Mouse (Mus musculus): ENCODE results near the gene Ergic3. TPM values are rescaled to one million over a fixed set of nuclear protein-coding genes. Genes with fewer than 3 reads are reported as not detected.

The Ergic3 gene
- 10 to 100 TPM; 80.4 to 94.0 TPM for total RNA-seq (2021)

GRCm38 (mm10) chr2:156007888-156008532 lies at the start of gene Ergic3, which contains the start of gene 6430550D23Rik:
Gene Ergic3, plus strand, starts transcription at chr2:156008045.
Gene 6430550D23Rik, minus strand, starts transcription at chr2:156007977.
- intact Hi-C loops (cut with DNase I) = loop anchor here (5.0 kb wide), 1 partner anchor 99 kb away; no protein-coding TSS in a partner anchor

GRCm38 (mm10) chr2:155959981-155960380 lies 47.9 kb upstream of the Ergic3 start:
- intact Hi-C loops (cut with DNase I) = no loop called here
- DNase-seq = no peak

More at GRCm38 (mm10) chr2:156007888-156008532, at the start of gene Ergic3, which contains the start of gene 6430550D23Rik:
- peak; percentile 99 for DNase-seq

DNA sequence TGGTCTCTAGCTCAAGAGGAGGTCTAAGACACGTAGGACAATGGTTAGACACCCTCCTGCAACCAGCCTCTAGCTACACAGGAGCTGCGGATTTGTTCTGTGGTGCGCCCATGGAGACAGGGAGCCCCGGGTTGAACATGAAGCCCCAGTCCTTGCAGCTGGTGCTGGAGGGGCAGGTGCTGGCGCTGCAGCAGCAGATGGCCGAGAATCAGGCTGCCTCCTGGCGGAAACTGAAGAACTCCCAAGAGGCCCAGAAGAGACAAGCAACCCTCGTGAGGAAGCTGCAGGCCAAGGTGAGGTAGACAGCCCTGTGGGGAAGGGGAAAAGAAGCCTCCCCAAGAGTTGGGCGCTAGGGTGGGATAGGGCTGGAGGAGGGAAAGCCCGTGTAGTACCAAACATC lies 46.0 kb upstream of the Ergic3 start:
- intact Hi-C loops (cut with DNase I) = loop anchor here (2.0 kb wide), 2 partner anchors 181 to 317 kb away; no protein-coding TSS in a partner anchor
- no peak for DNase-seq

- intact Hi-C loops (cut with DNase I) = loop anchor here (2.0 kb wide), 2 partner anchors 180 to 316 kb away; no protein-coding TSS in a partner anchor
- peak; percentile 44 to 65 for DNase-seq
Measured at GRCm38 (mm10) chr2:155962991-155963390, 44.9 kb upstream of the Ergic3 start.

GRCm38 (mm10) chr2:155973348-155973747 lies 34.5 kb upstream of the Ergic3 start:
- intact Hi-C loops (cut with DNase I) = no loop called here
- DNase-seq = no peak

- intact Hi-C loops (cut with DNase I) = no loop called here
- DNase-seq = no peak
Measured at GRCm38 (mm10) chr2:155974087-155974731, 33.6 kb upstream of the Ergic3 start.

DNA sequence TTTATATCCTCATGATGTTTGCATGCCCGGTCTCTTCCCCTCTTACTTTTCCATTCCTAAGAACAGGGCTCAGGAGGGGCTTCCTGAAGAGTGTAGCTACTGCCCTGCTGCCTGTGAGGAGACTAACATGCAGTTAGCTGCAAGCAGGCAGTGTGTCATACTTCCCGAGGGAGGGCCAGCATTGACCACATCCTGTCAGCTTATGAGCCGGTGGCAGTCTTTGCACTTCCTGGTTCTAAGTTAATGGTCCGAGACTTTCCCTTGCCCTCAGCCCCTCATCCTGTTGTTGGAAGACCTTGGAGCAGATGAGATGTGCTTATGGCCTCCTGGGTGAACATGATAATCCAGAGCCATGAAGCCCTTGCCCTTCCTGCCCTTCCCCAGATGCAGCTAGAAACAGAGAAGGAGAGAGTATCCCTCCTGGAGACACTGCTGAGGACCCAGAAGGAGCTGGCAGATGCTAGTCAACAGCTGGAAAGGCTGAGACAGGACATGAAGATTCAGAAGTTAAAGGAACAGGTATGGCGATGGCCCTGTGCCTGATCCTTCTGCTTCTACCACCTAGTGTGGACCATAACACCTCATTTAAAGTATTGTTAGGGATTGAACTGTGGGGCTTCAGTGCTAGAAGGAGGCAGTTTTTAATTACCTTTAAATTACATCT lies 28.4 kb upstream of the Ergic3 start:
- intact Hi-C loops (cut with DNase I) = no loop called here

DNA sequence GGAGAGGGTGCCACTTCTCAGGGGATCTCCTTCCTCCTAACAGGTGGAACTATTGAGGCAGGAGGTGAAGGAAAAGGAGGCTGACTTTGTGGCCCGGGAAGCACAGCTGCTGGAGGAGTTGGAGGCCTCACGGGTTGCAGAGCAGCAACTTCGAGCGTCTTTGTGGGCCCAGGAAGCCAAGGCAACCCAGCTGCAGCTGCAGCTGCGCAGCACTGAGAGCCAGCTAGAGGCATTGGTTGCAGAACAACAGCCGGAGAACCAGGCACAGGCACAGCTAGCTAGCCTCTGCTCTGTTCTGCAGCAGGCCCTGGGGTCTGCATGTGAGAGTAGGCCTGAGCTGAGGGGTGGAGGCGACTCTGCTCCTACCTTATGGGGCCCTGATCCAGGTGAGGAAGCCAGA lies 22.1 kb upstream of the Ergic3 start:
- no peak for DNase-seq
- intact Hi-C loops (cut with DNase I) = no loop called here

More for the DNA sequence above, 28.4 kb upstream of the Ergic3 start:
- peak; percentile 54 to 60 for DNase-seq

DNA sequence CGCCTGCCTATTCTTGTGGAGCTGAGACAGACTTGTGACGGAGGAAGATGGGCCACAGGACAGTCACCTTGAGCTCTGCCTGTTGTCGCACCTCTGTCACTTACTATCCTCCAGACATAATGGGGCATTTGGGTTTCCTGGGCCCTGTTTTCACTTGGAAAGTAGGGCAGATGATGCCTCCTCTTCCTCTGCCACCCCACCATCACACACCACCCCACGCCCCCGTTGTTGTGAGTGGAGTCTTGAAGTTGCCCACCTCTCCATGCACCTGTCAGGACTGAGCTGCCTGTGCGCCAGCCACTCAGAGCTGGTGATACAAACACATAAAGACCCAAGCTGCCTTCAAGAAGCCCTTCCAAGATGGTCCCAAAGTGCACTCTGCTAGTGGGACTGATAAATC lies 20.7 kb upstream of the Ergic3 start:
- intact Hi-C loops (cut with DNase I) = no loop called here
- no peak for DNase-seq

DNA sequence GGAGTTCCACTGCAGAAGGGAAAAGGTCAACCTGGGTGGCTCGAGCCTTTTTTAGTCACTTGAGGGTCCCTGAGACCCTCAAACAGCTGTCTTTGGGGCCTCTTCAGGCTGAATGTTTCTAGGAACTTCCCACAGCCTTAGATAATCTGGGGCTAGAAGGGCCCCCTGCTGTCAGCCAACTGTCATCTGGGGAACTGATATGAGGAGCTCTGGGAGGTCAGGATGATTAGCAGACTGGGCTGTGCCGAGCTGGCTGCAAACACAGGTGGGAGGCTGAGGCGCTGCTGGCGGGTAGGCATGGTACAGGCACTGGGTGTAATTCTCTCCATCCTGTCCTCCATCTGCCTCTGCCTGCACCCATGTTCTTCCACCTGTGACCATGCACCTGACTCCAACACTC lies 18.8 kb upstream of the Ergic3 start:
- intact Hi-C loops (cut with DNase I) = no loop called here

DNA sequence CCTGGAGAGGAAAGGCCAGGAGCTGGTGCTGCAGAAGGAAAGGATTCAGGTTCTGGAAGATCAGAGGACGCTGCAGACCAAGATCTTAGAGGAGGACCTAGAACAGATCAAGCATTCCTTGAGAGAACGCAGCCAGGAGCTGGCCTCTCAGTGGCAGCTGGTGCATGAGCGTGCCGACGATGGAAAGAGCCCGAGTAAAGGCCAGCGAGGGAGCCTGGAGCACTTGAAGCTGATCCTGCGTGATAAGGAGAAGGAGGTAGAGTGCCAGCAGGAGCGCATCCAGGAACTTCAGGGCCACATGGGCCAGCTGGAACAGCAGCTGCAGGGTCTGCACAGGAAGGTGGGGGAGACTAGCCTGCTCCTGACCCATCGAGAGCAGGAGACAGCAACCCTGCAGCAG lies 16.7 kb upstream of the Ergic3 start:
- intact Hi-C loops (cut with DNase I) = no loop called here
- no peak for DNase-seq

More for the DNA sequence above, 18.8 kb upstream of the Ergic3 start:
- no peak for DNase-seq

DNA sequence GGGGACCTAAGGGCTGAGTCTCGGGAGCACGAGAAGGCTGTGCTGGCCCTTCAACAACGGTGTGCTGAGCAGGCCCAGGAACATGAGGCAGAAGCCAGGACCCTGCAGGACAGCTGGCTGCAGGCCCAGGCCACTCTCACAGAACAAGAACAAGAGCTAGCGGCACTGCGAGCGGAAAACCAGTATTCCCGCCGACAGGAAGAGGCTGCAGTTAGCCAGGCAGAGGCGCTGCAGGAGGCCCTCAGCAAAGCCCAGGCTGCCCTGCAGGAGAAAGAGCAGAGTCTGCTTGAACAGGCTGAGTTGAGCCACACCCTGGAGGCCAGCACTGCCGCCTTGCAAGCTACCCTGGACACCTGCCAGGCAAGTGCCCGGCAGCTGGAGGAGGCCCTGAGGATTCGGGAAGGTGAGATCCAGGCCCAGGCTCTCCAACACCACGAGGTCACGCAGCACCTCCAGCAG lies 16.0 kb upstream of the Ergic3 start:
- intact Hi-C loops (cut with DNase I) = no loop called here
- DNase-seq = peak; percentile 75 to 80

- intact Hi-C loops (cut with DNase I) = loop anchor here (5.0 kb wide), 1 partner anchor 102 kb away; no protein-coding TSS in a partner anchor
- DNase-seq = no peak
Measured at GRCm38 (mm10) chr2:156005393-156005792, 2.5 kb upstream of the Ergic3 start.

DNA sequence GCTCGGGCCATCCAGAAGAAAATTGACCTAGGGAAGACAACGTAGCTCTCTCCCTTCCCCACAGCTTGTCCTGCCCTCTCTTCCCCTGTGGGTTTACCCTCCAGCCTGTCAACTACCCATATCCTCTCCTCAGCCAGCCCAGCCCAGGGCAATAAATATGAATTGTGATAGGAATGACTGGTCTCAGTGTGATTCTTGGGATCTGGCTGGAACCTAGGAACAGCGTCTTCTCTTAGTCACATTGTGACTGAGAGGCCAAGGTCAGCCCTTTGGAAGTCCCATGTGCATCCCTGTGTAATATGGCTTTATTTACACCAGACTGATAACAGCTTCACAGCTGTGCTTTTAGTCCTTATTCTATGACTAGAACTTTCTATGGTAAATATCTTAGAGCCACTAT lies 10.3 kb downstream of the Ergic3 start:
- no peak for DNase-seq
- intact Hi-C loops (cut with DNase I) = no loop called here

DNA sequence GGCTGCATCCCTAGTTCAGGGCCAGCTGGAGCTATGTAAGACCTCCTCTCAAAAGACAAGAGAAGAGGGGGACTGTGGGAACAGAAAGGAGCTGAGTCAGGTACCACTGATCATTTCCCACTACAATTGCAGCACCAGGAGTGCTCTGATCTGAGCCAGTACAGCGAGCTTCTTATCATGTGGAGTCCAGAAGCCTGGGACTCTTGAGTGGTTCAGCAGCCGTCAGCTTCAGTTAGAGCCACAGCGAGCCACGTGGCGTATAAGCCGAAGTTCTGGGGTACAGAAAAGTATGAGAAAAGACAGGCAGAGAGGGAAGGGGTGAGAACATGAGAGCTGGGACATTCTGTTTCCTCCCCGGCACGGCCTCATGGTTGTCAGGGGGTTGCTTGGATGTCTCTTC lies 13.4 kb downstream of the Ergic3 start:
- intact Hi-C loops (cut with DNase I) = no loop called here
- no peak for DNase-seq

DNA sequence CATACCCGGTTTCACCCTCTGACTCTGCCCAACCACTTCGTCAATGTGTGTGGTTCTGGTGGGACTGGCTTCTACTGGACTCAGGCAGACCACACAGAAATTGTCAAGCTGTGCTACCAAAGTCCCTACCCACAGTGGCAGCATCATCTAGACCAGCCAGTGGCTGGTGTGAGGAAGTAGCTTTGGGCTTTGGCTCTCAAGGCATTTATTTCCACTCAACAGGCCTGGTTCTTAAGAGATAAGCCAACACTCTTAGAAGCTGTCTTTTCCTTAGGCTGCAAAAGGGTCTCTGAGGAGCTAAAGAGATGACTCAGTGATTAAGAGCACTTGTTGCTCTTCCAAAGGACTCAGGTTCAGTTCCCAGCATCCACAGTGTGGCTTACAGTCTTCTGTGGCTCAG lies 13.9 kb downstream of the Ergic3 start:
- DNase-seq = no peak
- intact Hi-C loops (cut with DNase I) = no loop called here

DNA sequence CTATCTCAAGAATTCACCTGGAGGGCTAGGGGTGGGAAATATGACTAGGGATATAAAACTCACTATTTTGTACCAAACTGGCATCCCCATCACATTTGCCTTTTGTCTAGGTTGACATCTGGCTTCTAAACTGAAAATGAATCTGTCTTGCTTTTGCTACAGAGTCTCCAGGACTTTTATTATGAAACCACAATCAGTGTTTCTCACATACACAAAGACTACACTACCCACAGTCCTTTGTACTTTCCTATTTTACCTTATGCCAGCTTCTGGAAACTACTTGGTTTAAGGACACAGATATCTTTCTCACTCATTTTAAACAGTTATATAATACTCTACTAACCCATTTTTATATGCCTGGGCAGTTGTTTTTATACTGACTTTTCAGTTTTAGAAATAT lies 17.6 kb downstream of the Ergic3 start:
- no peak for DNase-seq
- intact Hi-C loops (cut with DNase I) = no loop called here

- no peak for DNase-seq
- intact Hi-C loops (cut with DNase I) = no loop called here
Measured at GRCm38 (mm10) chr2:156039390-156039789, 31.5 kb downstream of the Ergic3 start.

GRCm38 (mm10) chr2:156042903-156043302 lies 35.1 kb downstream of the Ergic3 start:
- no peak for DNase-seq
- intact Hi-C loops (cut with DNase I) = no loop called here

- intact Hi-C loops (cut with DNase I) = no loop called here
- DNase-seq = no peak
Measured at GRCm38 (mm10) chr2:156047929-156048328, 40.1 kb downstream of the Ergic3 start.

DNA sequence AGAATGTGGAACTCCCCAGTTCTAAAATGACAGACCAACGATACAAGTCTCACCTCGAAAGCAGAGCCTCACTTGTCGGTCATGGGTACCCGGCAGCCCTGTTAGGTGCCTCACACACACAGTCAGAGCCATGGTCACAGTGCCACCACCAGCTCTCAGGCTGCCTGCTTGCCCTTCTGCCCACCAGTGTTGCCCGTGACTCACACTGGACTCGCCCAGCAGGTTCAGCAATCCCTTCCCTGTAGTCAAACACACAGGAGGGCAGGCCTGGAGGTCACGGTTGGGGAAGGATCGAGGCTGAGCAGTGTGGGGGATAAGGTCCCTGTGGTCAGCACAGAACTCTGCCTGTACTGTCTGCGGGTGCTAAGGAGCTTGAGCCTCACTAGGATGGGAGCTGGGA lies 45.0 kb downstream of the Ergic3 start, which contains the start of gene Fer1l4:
TSS of gene Fer1l4 (minus strand) at position 132 of the 400 bp plus-strand sequence.
- no peak for DNase-seq
- intact Hi-C loops (cut with DNase I) = no loop called here
